Mouse (Mus musculus) G1E (cell line): Measurements from ENCODE around the gene Map7. TPM values are rescaled to one million over a fixed set of nuclear protein-coding genes. Genes with fewer than 3 reads are reported as not detected.
A peak's percentile ranks its signal among the peaks of the same experiment; 100 is the strongest.

Experiments used
- ATAC-seq: 2 replicates; pipeline ENCODE4 v1.8.0; 2016; ENCODE audit warnings: mild to moderate bottlenecking; ENCODE audit not compliant: insufficient number of reproducible peaks, poor library complexity, low FRiP score, severe bottlenecking; ENCODE audit errors: extremely low read depth
- DNase-seq: peaks from one replicate; pipeline ENCODE4 v3.0.0; 2012; ENCODE audit warnings: low spot score
- H3K27me3 ChIP-seq: 2 replicates; pipeline ENCODE4 v1.6.1; 2012; ENCODE audit warnings: mild to moderate bottlenecking, low read length, inconsistent platforms; ENCODE audit not compliant: insufficient read depth
- H3K36me3 ChIP-seq: replicated peaks from 2 replicates; pipeline ENCODE3; 2012; ENCODE audit warnings: mild to moderate bottlenecking, inconsistent platforms
- H3K4me1 ChIP-seq: 2 replicates; pipeline ENCODE4 v1.6.1; 2012; ENCODE audit warnings: low read depth, low read length, inconsistent platforms, mixed read lengths; ENCODE audit not compliant: insufficient read depth
- H3K4me3 ChIP-seq: 2 replicates; pipeline ENCODE4 v1.5.1; 2012; ENCODE audit warnings: low read depth, mild to moderate bottlenecking, inconsistent platforms, low read length, moderate library complexity, mixed read lengths
- H3K9me3 ChIP-seq: replicated peaks from 2 replicates; pipeline ENCODE4 v1.6.1; 2012; ENCODE audit warnings: inconsistent platforms
- CTCF ChIP-seq: IDR thresholded peaks from 2 replicates; pipeline ENCODE4 v1.5.1; 2012; ENCODE audit warnings: low read depth, low read length, inconsistent platforms, mixed read lengths
- GATA1 ChIP-seq: IDR thresholded peaks from 2 replicates; pipeline ENCODE4 v1.6.1; 2012; ENCODE audit warnings: borderline replicate concordance, low read length, inconsistent platforms, mixed read lengths
- GATA2 ChIP-seq: IDR thresholded peaks from 2 replicates; pipeline ENCODE4 v1.6.1; 2012; ENCODE audit warnings: low read depth, low read length, inconsistent platforms, borderline replicate concordance
- POLR2AphosphoS5 ChIP-seq: IDR thresholded peaks from 2 replicates; pipeline ENCODE4 v1.6.1; 2012; ENCODE audit warnings: low read depth, low read length, inconsistent platforms; ENCODE audit not compliant: insufficient replicate concordance
- TAL1 ChIP-seq: conservative IDR thresholded peaks from 2 replicates; pipeline ENCODE4 v1.6.1; 2012; ENCODE audit warnings: low read depth, low read length, inconsistent platforms, mixed read lengths
- polyA plus RNA-seq: library from polyadenylated mRNA; stranded (reverse); fragments of >175 nt; gene quantifications from 2 replicates; pipeline ENCODE4 v1.2.3, GENCODE M21; 2012
- total RNA-seq, 2 experiments: library from RNA; stranded (forward) in 1 of 2; stranded (reverse) in 1 of 2; fragments of 200-1000 nt in 1 of 2; fragments of >200 nt in 1 of 2; fragmentation: Nextera tagmentation in 1 of 2; gene quantifications; 2 replicates each; pipeline ENCODE4 v1.2.3; 2014 to 2017

The Map7 gene
- total and polyA plus RNA-seq, 3 experiments: 2.5 to 2.6 TPM; not detected in 1

- Histone ChIP-seq H3K9me3 (no peaks in the 10 kb centered on the region), H3K4me1 (peaks cover 23% of the 10 kb centered on the region), H3K27me3 (peaks cover 20% of the 10 kb centered on the region), H3K36me3 (no peaks in the 10 kb centered on the region), H3K4me3 (no peak overlapping the region)
- DNase-seq (no peak), ATAC-seq (no peak)
- TF ChIP-seq TAL1: no peak
- no peak for TF ChIP-seq GATA2
- TF ChIP-seq GATA1: no peak
- TF ChIP-seq POLR2AphosphoS5: no peak
- no peak for TF ChIP-seq CTCF
Measured at GRCm38 (mm10) chr10:20171209-20171608, 22.9 kb downstream of the Map7 start.

DNA sequence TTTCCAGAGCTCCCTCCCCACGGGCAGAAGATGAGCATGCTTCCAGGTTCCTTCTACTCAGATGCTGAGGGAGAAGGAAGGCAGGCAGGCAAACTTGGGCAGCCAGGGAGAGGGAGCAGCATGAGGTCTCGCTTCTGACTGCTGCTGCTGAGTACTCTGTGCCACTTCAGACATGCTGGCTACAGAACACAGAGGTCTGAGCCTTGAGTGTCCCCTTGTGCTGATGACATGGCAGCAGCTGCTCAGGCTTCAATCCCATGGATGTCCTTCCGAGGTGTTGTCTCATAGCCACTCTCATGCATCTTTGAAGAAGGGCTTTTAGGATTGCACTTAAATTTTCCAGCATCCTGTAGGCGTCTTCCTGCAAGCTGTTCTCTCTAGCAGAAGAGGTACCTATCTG lies 23.5 kb downstream of the Map7 start:
- peaks cover 26% of the 10 kb centered on the region for H3K4me1 ChIP-seq
- H3K9me3 ChIP-seq: no peaks in the 10 kb centered on the region
- ATAC-seq (no peak), DNase-seq (no peak)
- no peak for TF ChIP-seq GATA2
- no peak overlapping the region for H3K4me3 ChIP-seq
- H3K27me3 ChIP-seq: peaks cover 20% of the 10 kb centered on the region
- no peaks in the 10 kb centered on the region for H3K36me3 ChIP-seq

DNA sequence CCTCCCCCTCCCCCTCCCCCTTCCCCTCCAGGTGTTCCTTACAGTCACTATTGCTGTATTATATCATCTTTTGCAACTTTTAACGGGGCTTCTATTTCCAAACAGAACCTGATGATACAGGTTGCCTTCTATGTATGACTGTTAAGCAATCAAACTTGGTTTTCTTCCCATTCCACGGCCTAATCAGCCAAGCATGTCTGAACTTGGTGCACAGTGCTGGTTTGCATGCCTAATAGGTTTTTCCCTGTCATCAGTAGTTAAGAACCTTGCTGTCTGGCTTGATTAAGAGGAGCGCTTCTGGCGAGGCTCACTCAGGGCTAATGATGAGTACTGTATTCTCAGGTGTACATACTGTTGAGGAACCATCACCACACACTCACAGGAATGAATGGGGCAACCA lies 25.5 kb downstream of the Map7 start:
- DNase-seq: no peak
- no peak overlapping the region for H3K4me3 ChIP-seq
- peaks cover 32% of the 10 kb centered on the region for H3K4me1 ChIP-seq
- TF ChIP-seq TAL1 (no peak), GATA1 (no peak), CTCF (no peak), GATA2 (no peak), POLR2AphosphoS5 (no peak)
- ATAC-seq: no peak
- H3K27me3 ChIP-seq: peaks cover 20% of the 10 kb centered on the region
- H3K36me3 ChIP-seq: no peaks in the 10 kb centered on the region
- no peaks in the 10 kb centered on the region for H3K9me3 ChIP-seq

DNA sequence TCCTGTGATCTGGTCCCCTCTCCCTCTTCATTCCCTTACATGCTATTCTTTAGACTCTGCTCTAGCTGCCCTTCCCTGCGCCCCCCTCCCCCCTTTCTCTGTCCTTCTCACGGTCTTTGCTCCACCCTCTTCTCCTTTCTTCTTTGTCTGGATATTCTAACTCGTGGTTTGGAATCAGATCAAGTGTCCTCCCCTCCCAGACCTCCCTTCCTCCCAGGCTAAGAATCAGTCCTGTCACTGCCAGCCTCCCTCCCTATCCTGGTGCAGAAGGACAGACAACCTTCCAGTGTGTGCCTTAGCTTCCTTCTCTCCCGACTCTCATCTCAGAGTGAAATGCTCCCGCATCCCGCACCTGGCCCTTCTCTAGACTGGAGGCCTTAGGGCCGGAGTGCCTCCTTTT lies 27.8 kb downstream of the Map7 start:
- TF ChIP-seq POLR2AphosphoS5 (no peak), GATA1 (no peak), GATA2 (no peak), CTCF (no peak), TAL1 (no peak)
- peaks cover 44% of the 10 kb centered on the region for H3K4me1 ChIP-seq
- no peak overlapping the region for H3K4me3 ChIP-seq
- no peak for DNase-seq
- peaks cover 14% of the 10 kb centered on the region for H3K27me3 ChIP-seq
- no peaks in the 10 kb centered on the region for H3K9me3 ChIP-seq
- ATAC-seq: no peak
- H3K36me3 ChIP-seq: no peaks in the 10 kb centered on the region

DNA sequence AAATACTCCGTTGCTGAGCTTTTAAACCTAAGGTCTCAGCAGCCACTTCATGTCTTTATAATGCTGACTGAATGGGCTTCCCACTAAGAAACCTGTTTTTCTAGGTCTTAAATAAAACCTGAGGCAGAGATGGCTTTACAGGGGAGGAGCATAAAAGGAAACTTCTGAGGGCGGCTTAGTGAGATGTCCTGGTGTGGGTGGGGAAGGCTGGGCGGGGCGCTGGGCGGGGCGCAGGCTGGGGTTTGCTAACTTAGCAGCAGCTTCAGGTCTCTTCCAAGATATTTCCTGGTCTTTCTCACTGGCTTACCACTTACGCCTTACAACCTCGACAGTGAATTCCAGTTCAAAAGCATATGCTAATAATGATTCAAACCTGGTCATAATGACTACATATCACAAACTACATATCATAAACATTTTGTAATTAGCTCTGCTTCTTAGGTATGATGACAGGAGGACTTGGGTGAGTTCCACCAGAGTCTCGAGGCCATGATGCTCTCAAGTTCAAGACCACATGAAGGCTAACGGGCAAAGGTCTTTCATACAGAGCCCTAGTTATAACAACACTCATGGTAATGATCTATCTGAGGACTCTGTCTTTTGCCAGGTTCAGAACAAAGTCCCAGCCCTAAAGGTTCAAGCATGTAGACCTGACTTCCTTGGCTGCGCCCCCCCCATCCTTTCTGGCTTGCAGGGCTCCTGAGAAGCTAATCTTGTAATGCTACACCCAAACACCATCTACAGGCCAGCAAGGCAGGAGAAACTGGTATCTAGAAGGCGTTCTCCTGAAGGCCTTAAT lies 30.7 kb downstream of the Map7 start:
- DNase-seq: peak; percentile 36
- no peak overlapping the region; the same call in 1 of the 2 replicates for H3K4me3 ChIP-seq
- H3K9me3 ChIP-seq: no peaks in the 10 kb centered on the region
- H3K27me3 ChIP-seq: peaks cover 4% of the 10 kb centered on the region
- ATAC-seq: no peak
- no peaks in the 10 kb centered on the region for H3K36me3 ChIP-seq
- peaks cover 69% of the 10 kb centered on the region for H3K4me1 ChIP-seq
- no peak for TF ChIP-seq GATA2
- TF ChIP-seq GATA1: no peak
- no peak for TF ChIP-seq TAL1
- no peak for TF ChIP-seq CTCF
- no peak for TF ChIP-seq POLR2AphosphoS5

DNA sequence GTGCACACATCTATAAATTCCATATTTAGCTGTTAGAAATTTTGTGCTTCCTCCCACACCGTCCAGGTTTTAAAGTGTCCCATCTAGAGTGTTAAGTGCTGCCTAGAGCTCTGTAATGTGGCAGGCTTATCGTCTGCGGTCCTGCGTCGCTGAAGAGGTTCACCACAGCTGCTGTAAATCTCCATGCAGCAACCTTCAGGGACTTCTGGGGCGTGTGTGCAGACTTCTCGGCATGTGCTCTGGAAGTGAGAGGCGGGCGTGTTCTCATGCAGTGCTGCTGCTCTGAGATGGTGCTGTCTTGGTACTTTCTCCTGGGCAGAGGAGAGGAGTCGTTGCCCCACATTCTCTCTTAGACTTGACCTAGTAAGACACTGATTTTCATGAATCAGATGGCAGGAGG lies 32.9 kb downstream of the Map7 start:
- H3K4me3 ChIP-seq: peak overlapping the region; percentile 34; the same call in 1 of the 2 replicates
- DNase-seq (no peak), ATAC-seq (no peak)
- H3K27me3 ChIP-seq: peaks cover 2% of the 10 kb centered on the region; the same call in 1 of the 2 replicates
- TF ChIP-seq GATA2: no peak
- TF ChIP-seq POLR2AphosphoS5: no peak
- no peak for TF ChIP-seq CTCF
- TF ChIP-seq GATA1: no peak
- TF ChIP-seq TAL1: no peak
- no peaks in the 10 kb centered on the region for H3K9me3 ChIP-seq
- H3K4me1 ChIP-seq: peaks cover 81% of the 10 kb centered on the region
- H3K36me3 ChIP-seq: no peaks in the 10 kb centered on the region
